Mouse (Mus musculus) MN1 (cell line): Measurements from ENCODE around the gene Dab2.

ENCODE experiments used
- DNase-seq: peaks from one replicate; pipeline ENCODE4 v3.0.0-alpha.2; 2016; ENCODE audit warnings: low spot score

The Dab2 gene

GRCm38 (mm10) chr15:6393624-6394023 lies 94.0 kb downstream of the Dab2 start:
- no peak for DNase-seq

- no peak for DNase-seq
Observed at GRCm38 (mm10) chr15:6398211-6398610, 98.6 kb downstream of the Dab2 start.

GRCm38 (mm10) chr15:6398881-6399280 lies 99.3 kb downstream of the Dab2 start:
- no peak for DNase-seq

- no peak for DNase-seq
Observed at GRCm38 (mm10) chr15:6400115-6400514, 100.5 kb downstream of the Dab2 start.

GRCm38 (mm10) chr15:6402433-6402832 lies 102.8 kb downstream of the Dab2 start:
- no peak for DNase-seq

GRCm38 (mm10) chr15:6404172-6404571 lies 104.6 kb downstream of the Dab2 start:
- DNase-seq, result no peak

- DNase-seq, result no peak
Observed at GRCm38 (mm10) chr15:6406771-6407170, 107.2 kb downstream of the Dab2 start.

- no peak for DNase-seq
Observed at GRCm38 (mm10) chr15:6409031-6409430, 109.4 kb downstream of the Dab2 start.

GRCm38 (mm10) chr15:6410161-6410560 lies 110.6 kb downstream of the Dab2 start:
- no peak for DNase-seq

- DNase-seq, result no peak
Observed at GRCm38 (mm10) chr15:6411334-6411733, 111.7 kb downstream of the Dab2 start.

GRCm38 (mm10) chr15:6415317-6415716 lies 115.7 kb downstream of the Dab2 start:
- no peak for DNase-seq

- no peak for DNase-seq
Observed at GRCm38 (mm10) chr15:6431777-6432176, 132.2 kb downstream of the Dab2 start.

- no peak for DNase-seq
Observed at GRCm38 (mm10) chr15:6432411-6432810, 132.8 kb downstream of the Dab2 start.

- no peak for DNase-seq
Observed at GRCm38 (mm10) chr15:6435281-6435680, 135.7 kb downstream of the Dab2 start.

GRCm38 (mm10) chr15:6435773-6436172 lies 136.2 kb downstream of the Dab2 start:
- DNase-seq, result no peak

GRCm38 (mm10) chr15:6438685-6439084 lies 139.1 kb downstream of the Dab2 start:
- DNase-seq, result no peak

GRCm38 (mm10) chr15:6444452-6444851 lies 144.9 kb downstream of the Dab2 start:
- DNase-seq, result no peak

GRCm38 (mm10) chr15:6445135-6445534 lies 145.5 kb downstream of the Dab2 start, which contains the start of gene C9:
C9 (plus strand) TSS chr15:6445327.
- DNase-seq, result no peak

GRCm38 (mm10) chr15:6446181-6446580 lies 146.6 kb downstream of the Dab2 start:
- DNase-seq, result no peak

- no peak for DNase-seq
Observed at GRCm38 (mm10) chr15:6448892-6449291, 149.3 kb downstream of the Dab2 start.

GRCm38 (mm10) chr15:6454461-6454860 lies 154.9 kb downstream of the Dab2 start:
- no peak for DNase-seq

GRCm38 (mm10) chr15:6461381-6461780 lies 161.8 kb downstream of the Dab2 start:
- no peak for DNase-seq

- no peak for DNase-seq
Observed at GRCm38 (mm10) chr15:6463361-6463923, 163.9 kb downstream of the Dab2 start.

- DNase-seq, result no peak
Observed at GRCm38 (mm10) chr15:6466995-6467394, 167.4 kb downstream of the Dab2 start.

- no peak for DNase-seq
Observed at GRCm38 (mm10) chr15:6468845-6469244, 169.3 kb downstream of the Dab2 start.
